Mouse (Mus musculus) T-cell, adult 2 months (primary cell): ENCODE results near the gene Capn5.

ENCODE experiments used
- DNase-seq: peaks from one replicate; pipeline ENCODE4 v3.0.0; 2022; ENCODE audit warnings: low spot score

The Capn5 gene

GRCm38 (mm10) chr7:98148721-98149407 is 29.2 kb downstream of the Capn5 start:
- DNase-seq = no peak

GRCm38 (mm10) chr7:98147766-98148165 is 30.3 kb downstream of the Capn5 start:
- DNase-seq = no peak

GRCm38 (mm10) chr7:98146447-98146845 is 31.6 kb downstream of the Capn5 start:
- no peak for DNase-seq

- DNase-seq = no peak
Observed at GRCm38 (mm10) chr7:98145842-98146446, 32.1 kb downstream of the Capn5 start.

- DNase-seq = no peak
Observed at GRCm38 (mm10) chr7:98145402-98145801, 32.7 kb downstream of the Capn5 start, which contains the start of gene Omp. Gene Omp, minus strand, starts transcription at chr7:98145502.

GRCm38 (mm10) chr7:98142648-98143047 is 35.4 kb downstream of the Capn5 start:
- no peak for DNase-seq

- DNase-seq = no peak
Observed at GRCm38 (mm10) chr7:98142247-98142646, 35.8 kb downstream of the Capn5 start.

GRCm38 (mm10) chr7:98141206-98141605 is 36.9 kb downstream of the Capn5 start:
- no peak for DNase-seq

GRCm38 (mm10) chr7:98140597-98140996 is 37.5 kb downstream of the Capn5 start:
- DNase-seq = no peak

GRCm38 (mm10) chr7:98139216-98139615 is 38.9 kb downstream of the Capn5 start:
- no peak for DNase-seq

- no peak for DNase-seq
Observed at GRCm38 (mm10) chr7:98137995-98138394, 40.1 kb downstream of the Capn5 start.

- DNase-seq = no peak
Observed at GRCm38 (mm10) chr7:98137583-98137982, 40.5 kb downstream of the Capn5 start.

- no peak for DNase-seq
Observed at GRCm38 (mm10) chr7:98131751-98132150, 46.3 kb downstream of the Capn5 start.

GRCm38 (mm10) chr7:98125473-98125872 is 52.6 kb downstream of the Capn5 start:
- DNase-seq = no peak

- no peak for DNase-seq
Observed at GRCm38 (mm10) chr7:98124701-98125100, 53.4 kb downstream of the Capn5 start.

GRCm38 (mm10) chr7:98121673-98122072 is 56.4 kb downstream of the Capn5 start:
- no peak for DNase-seq

- no peak for DNase-seq
Observed at GRCm38 (mm10) chr7:98121241-98121640, 56.8 kb downstream of the Capn5 start.

- peak; percentile 64 for DNase-seq
Observed at GRCm38 (mm10) chr7:98120325-98120724, 57.7 kb downstream of the Capn5 start.

GRCm38 (mm10) chr7:98119961-98120232 is 58.2 kb downstream of the Capn5 start:
- no peak for DNase-seq

- DNase-seq = no peak
Observed at GRCm38 (mm10) chr7:98119179-98119960, 58.7 kb downstream of the Capn5 start, which contains the start of gene Myo7a. Gene Myo7a, minus strand, starts transcription at chr7:98119524.

- no peak for DNase-seq
Observed at GRCm38 (mm10) chr7:98117012-98117660, 60.9 kb downstream of the Capn5 start.

- DNase-seq = no peak
Observed at GRCm38 (mm10) chr7:98114656-98115055, 63.4 kb downstream of the Capn5 start.

GRCm38 (mm10) chr7:98111233-98111632 is 66.8 kb downstream of the Capn5 start:
- DNase-seq = no peak
